In the genomic region with DNA sequence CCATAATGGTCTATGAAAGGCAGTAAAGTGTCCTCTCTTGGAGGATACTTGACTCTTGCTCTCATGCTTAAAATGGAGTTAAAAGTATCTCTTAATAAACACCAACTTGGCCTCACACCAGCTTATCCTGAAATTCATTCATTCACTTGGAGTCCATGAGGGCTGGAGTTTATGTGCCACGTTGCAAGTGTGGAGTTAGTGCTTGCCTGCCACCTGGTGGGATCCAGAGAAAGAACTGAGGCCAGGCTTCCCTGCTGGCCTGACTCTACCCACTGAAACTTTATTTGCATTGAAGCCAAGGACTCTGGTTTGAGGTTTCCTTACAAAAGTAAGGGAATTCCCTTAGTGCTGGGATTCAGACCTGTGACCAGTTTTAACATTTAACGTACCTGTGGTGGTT, we compare ENCODE assay signal across 9 mouse cellular contexts. TPM values are rescaled to one million over a fixed set of nuclear protein-coding genes. Genes with fewer than 3 reads are reported as not detected.
A peak's percentile ranks its signal among the peaks of the same experiment; 100 is the strongest.
DNase-seq lines count a peak whose midpoint lies in the region; ATAC-seq and TF ChIP-seq lines count a peak whose summit lies in the region.
"Had no signal": no experiment of that assay in that cellular context is flagged by ENCODE, and none has a peak within 500 bp of the region (broad histone marks: within the 10 kb centered on the region; RNA-seq: fewer than 3 reads in every experiment).

No protein-coding gene starts in this region.

- no peaks in the 10 kb centered on the region for H3K36me3 ChIP-seq in ES-Bruce4 (ENCODE audit: control insufficient read depth, insufficient read depth, low read length, poor library complexity, severe bottlenecking)
- no peaks in the 10 kb centered on the region for H3K36me3 ChIP-seq in kidney, postnatal 0 days (ENCODE audit: insufficient read depth, low read length)

- H3K9me3 ChIP-seq in ES-Bruce4 (replicated peaks; ENCODE audit: control insufficient read depth, insufficient read depth, low read length, poor library complexity, severe bottlenecking), result no peaks in the 10 kb centered on the region
- H3K9me3 ChIP-seq in kidney, postnatal 0 days (replicated peaks; ENCODE audit: low read length), result no peaks in the 10 kb centered on the region

- TF ChIP-seq CTCF in left cerebral cortex, adult 2 months (IDR thresholded peaks at IDR 0.05), result peak; percentile 55
- TF ChIP-seq CTCF in ES-Bruce4 (IDR thresholded peaks at IDR 0.05; ENCODE audit: low read depth, low read length), result peak; percentile 65
- TF ChIP-seq CTCF in kidney, postnatal 0 days (IDR thresholded peaks at IDR 0.05; ENCODE audit: low read depth), result peak; percentile 85

- peak in 1 of 2 experiments; percentile 18 for DNase-seq in left cerebral cortex, adult 2 months (ENCODE audit: extremely low spot score in 1 of 2, low spot score in 2 of 2)
- no peak for DNase-seq in left cerebral cortex, adult 8-10 months (ENCODE audit: low spot score in 2 of 2)
- peak; percentile 26 for DNase-seq in adrenal gland, postnatal 25 days
- DNase-seq in kidney, postnatal 0 days (ENCODE audit: low spot score), result peak; percentile 82
- peak; percentile 39 for DNase-seq in skeletal muscle tissue, adult 2 months (ENCODE audit: low read depth, low spot score)
- DNase-seq in cerebellum, postnatal 14 days, result no peak
- DNase-seq in left cerebral cortex, adult 18-20 months (ENCODE audit: low spot score in 2 of 2), result no peak

- TF ChIP-seq EP300 in ES-Bruce4 (IDR thresholded peaks at IDR 0.05; ENCODE audit: insufficient read depth, low read depth, low read length), result no peak

- peaks cover 3% of the 10 kb centered on the region for H3K4me1 ChIP-seq in ES-Bruce4 (ENCODE audit: control insufficient read depth, insufficient read depth, low read length)
- peaks cover 45% of the 10 kb centered on the region for H3K4me1 ChIP-seq in kidney, postnatal 0 days (replicated peaks; ENCODE audit: insufficient read depth, low read length)

- no peak for TF ChIP-seq POLR2A in ES-Bruce4 (IDR thresholded peaks at IDR 0.05; ENCODE audit: insufficient read depth, low read length)

- intact Hi-C loops in left cerebral cortex, adult 2 months (cut with DNase I), result no loop called here

- ATAC-seq in kidney, postnatal 0 days (replicated peaks; ENCODE audit: low FRiP score, low read depth), result no peak

- H3K4me2 ChIP-seq in kidney, postnatal 0 days (ENCODE audit: low read length), result no peak overlapping the region

- 51% methylated on average over 2 of the region's 2 CpGs for WGBS in kidney, postnatal 0 days

- no peak overlapping the region for H3K27ac ChIP-seq in left cerebral cortex, adult 2 months
- H3K27ac ChIP-seq in ES-Bruce4 (ENCODE audit: insufficient read depth, low read length), result no peak overlapping the region
- H3K27ac ChIP-seq in kidney, postnatal 0 days, result 0 out of 2 replicates have a peak overlapping the region, but pooled peaks have one; percentile 57

- H3K27me3 ChIP-seq in ES-Bruce4 (ENCODE audit: control insufficient read depth, insufficient read depth, low read length, poor library complexity, severe bottlenecking), result no peaks in the 10 kb centered on the region
- H3K27me3 ChIP-seq in kidney, postnatal 0 days (ENCODE audit: insufficient read depth, low read length), result no peaks in the 10 kb centered on the region

- H3K4me3 ChIP-seq in left cerebral cortex, adult 2 months, result no peak overlapping the region
- no peak overlapping the region for H3K4me3 ChIP-seq in ES-Bruce4 (ENCODE audit: low read depth, low read length)
- H3K4me3 ChIP-seq in kidney, postnatal 0 days (replicated peaks; ENCODE audit: low read depth, low read length), result no peak overlapping the region

- H3K9ac ChIP-seq in ES-Bruce4 (ENCODE audit: low read depth, poor library complexity, severe bottlenecking), result no peak overlapping the region
- no peak overlapping the region for H3K9ac ChIP-seq in kidney, postnatal 0 days (ENCODE audit: low read depth, low read length)

RNA-seq across cellular contexts. Expression of a gene that starts 6.2 kb away (rescaled TPM):
- under 1 TPM; 0.68 TPM for total RNA-seq in left cerebral cortex, adult 2 months (2021)
- 1 to 10 TPM in 1 of 4 experiments, under 1 TPM in 2, not detected in 1; 0.74 to 2.0 (median 0.98) TPM for total RNA-seq in left cerebral cortex, adult 8-10 months (2022)
- not detected in 2 replicates for polyA plus RNA-seq in ES-Bruce4 (2011; ENCODE audit: insufficient read depth, insufficient read length, low read depth, missing spikeins)
- not detected in 2 replicates for total RNA-seq in adrenal gland, postnatal 25 days (2021)
- polyA plus RNA-seq in kidney, postnatal 0 days (2015; fragmentation: Nextera tagmentation; extraction: Ambion mirVana), result not detected in 2 replicates
- total RNA-seq in left cerebral cortex, adult 18-20 months (2021), result under 1 TPM in 1 of 2 experiments, not detected in 1; 0.49 TPM
- total RNA-seq: neutrophil, adult 5-6 weeks had no signal

RNA-seq across cellular contexts. Expression of a gene that starts 36.0 kb away (rescaled TPM):
- 10 to 100 TPM; 85.9 to 87.5 TPM for total RNA-seq in left cerebral cortex, adult 2 months (2021)
- total RNA-seq in left cerebral cortex, adult 8-10 months (2022), result 10 to 100 TPM; 67.0 to 96.0 (median 77.4) TPM
- 188 and 195 TPM in 2 replicates for polyA plus RNA-seq in ES-Bruce4 (2011; ENCODE audit: insufficient read depth, insufficient read length, low read depth, missing spikeins)
- 36.4 and 56.3 TPM in 2 replicates for total RNA-seq in adrenal gland, postnatal 25 days (2021)
- polyA plus RNA-seq in kidney, postnatal 0 days (2015; fragmentation: Nextera tagmentation; extraction: Ambion mirVana), result 265 and 274 TPM in 2 replicates
- total RNA-seq in left cerebral cortex, adult 18-20 months (2021), result 10 to 100 TPM; 81.2 to 81.9 TPM

RNA-seq across cellular contexts. Expression of a gene that starts 49.0 kb away (rescaled TPM):
- total RNA-seq in left cerebral cortex, adult 2 months (2021), result 100 to 1,000 TPM; 129 to 131 TPM
- total RNA-seq in left cerebral cortex, adult 8-10 months (2022), result 100 to 1,000 TPM; 105 to 139 (median 119) TPM
- polyA plus RNA-seq in ES-Bruce4 (2011; ENCODE audit: insufficient read depth, insufficient read length, low read depth, missing spikeins), result 36.1 and 39.6 TPM in 2 replicates
- total RNA-seq in adrenal gland, postnatal 25 days (2021), result 71.1 and 80.0 TPM in 2 replicates
- 8.2 and 9.5 TPM in 2 replicates for polyA plus RNA-seq in kidney, postnatal 0 days (2015; fragmentation: Nextera tagmentation; extraction: Ambion mirVana)
- 100 to 1,000 TPM; 121 to 123 TPM for total RNA-seq in left cerebral cortex, adult 18-20 months (2021)

Comparison
In these comparisons a context has a peak if more than half of its experiments do, and no peak if none do; other contexts are left out.
1. DNase-seq: peak in adrenal gland, postnatal 25 days (single experiment), kidney, postnatal 0 days (single experiment) and skeletal muscle tissue, adult 2 months (single experiment); none in left cerebral cortex, adult 8-10 months (0 of 2), cerebellum, postnatal 14 days (0 of 2) and left cerebral cortex, adult 18-20 months (0 of 2).
2. Peak in every context shown above with its lines, with median percentiles within 50 percentile points of each other: CTCF ChIP-seq.